Mouse (Mus musculus) myocyte (in vitro differentiated cells): ENCODE data around the gene Dysf. TPM values are rescaled to one million over a fixed set of nuclear protein-coding genes. Genes with fewer than 3 reads are reported as not detected.

Experiments
- H3K27me3 ChIP-seq: one replicate; pipeline ENCODE4 v1.6.1; 2011; ENCODE audit not compliant: control insufficient read depth, insufficient read depth, insufficient read length
- H3K36me3 ChIP-seq: one replicate; pipeline ENCODE4 v1.6.1; 2011; ENCODE audit not compliant: control insufficient read depth, insufficient read depth
- H3K4me2 ChIP-seq: one replicate; pipeline ENCODE4 v1.6.1; 2011; ENCODE audit warnings: low read depth, control low read depth
- H3K4me3 ChIP-seq: one replicate; pipeline ENCODE4 v1.5.1; 2011; ENCODE audit warnings: mild to moderate bottlenecking, control low read depth, moderate library complexity
- H3K79me2 ChIP-seq: one replicate; pipeline ENCODE4 v1.6.1; 2011; ENCODE audit not compliant: control insufficient read depth, insufficient read depth
- H3ac ChIP-seq: one replicate; pipeline ENCODE4 v1.6.1; 2011; ENCODE audit not compliant: control insufficient read depth, insufficient read length
- CEBPB ChIP-seq: IDR thresholded peaks from 2 replicates; pipeline ENCODE4 v1.6.1; 2011; ENCODE audit warnings: mild to moderate bottlenecking, moderate library complexity; ENCODE audit not compliant: poor library complexity, insufficient read depth, severe bottlenecking
- E2F4 ChIP-seq: IDR thresholded peaks from one replicate; pipeline ENCODE4 v1.6.1; 2011; ENCODE audit warnings: mild to moderate bottlenecking, control low read depth, moderate library complexity; ENCODE audit not compliant: insufficient read depth
- MAX ChIP-seq: IDR thresholded peaks from one replicate; pipeline ENCODE4 v1.6.1; 2011; ENCODE audit warnings: low read depth, mild to moderate bottlenecking, control low read depth
- MYOD1 ChIP-seq, 3 experiments: IDR thresholded peaks; one replicate each; pipeline ENCODE4 v1.6.1; 2011; ENCODE audit warnings: control low read depth in 2 of 3, low read depth in 2 of 3, mild to moderate bottlenecking in 2 of 3, moderate library complexity in 1 of 3; ENCODE audit not compliant: insufficient read length in 2 of 3, control insufficient read depth in 1 of 3
- MYOG ChIP-seq, 3 experiments: IDR thresholded peaks; one replicate each; pipeline ENCODE4 v1.6.1; 2011; ENCODE audit warnings: control low read depth in 2 of 3, low read depth in 2 of 3, mild to moderate bottlenecking in 2 of 3; ENCODE audit not compliant: insufficient read length in 2 of 3, control insufficient read depth in 1 of 3, insufficient read depth in 1 of 3
- POLR2A ChIP-seq: IDR thresholded peaks from one replicate; pipeline ENCODE4 v1.6.1; 2011; ENCODE audit warnings: low read depth, mild to moderate bottlenecking, control low read depth, moderate library complexity; ENCODE audit not compliant: insufficient read length
- POLR2AphosphoS2 ChIP-seq: IDR thresholded peaks from one replicate; pipeline ENCODE4 v1.6.1; 2011; ENCODE audit warnings: low read depth, control low read depth; ENCODE audit not compliant: insufficient read length
- REST ChIP-seq: IDR thresholded peaks from one replicate; pipeline ENCODE4 v1.6.1; 2011; ENCODE audit warnings: mild to moderate bottlenecking, control low read depth, moderate library complexity; ENCODE audit not compliant: insufficient read depth, insufficient read length
- SRF ChIP-seq: IDR thresholded peaks from one replicate; pipeline ENCODE4 v1.6.1; 2011; ENCODE audit warnings: low read depth; ENCODE audit not compliant: control insufficient read depth, insufficient read length
- TCF12 ChIP-seq: IDR thresholded peaks from one replicate; pipeline ENCODE4 v1.6.1; 2011; ENCODE audit warnings: mild to moderate bottlenecking, control low read depth; ENCODE audit not compliant: poor library complexity, insufficient read depth, severe bottlenecking
- TCF3 ChIP-seq: IDR thresholded peaks from one replicate; pipeline ENCODE4 v1.6.1; 2011; ENCODE audit warnings: low read depth, control low read depth; ENCODE audit not compliant: insufficient read length
- USF1 ChIP-seq: IDR thresholded peaks from one replicate; pipeline ENCODE4 v1.6.1; 2011; ENCODE audit warnings: low read depth, mild to moderate bottlenecking, control low read depth, moderate library complexity
- polyA plus RNA-seq: library from polyadenylated mRNA; unstranded; fragments of >200 nt; fragmentation: generic; extraction: Trizol; gene quantifications from one replicate; pipeline ENCODE4 v1.2.1, GENCODE M21; 2012; ENCODE audit warnings: missing spikeins

Gene Dysf
- polyA plus RNA-seq, 1 experiment: 35.5 TPM

DNA sequence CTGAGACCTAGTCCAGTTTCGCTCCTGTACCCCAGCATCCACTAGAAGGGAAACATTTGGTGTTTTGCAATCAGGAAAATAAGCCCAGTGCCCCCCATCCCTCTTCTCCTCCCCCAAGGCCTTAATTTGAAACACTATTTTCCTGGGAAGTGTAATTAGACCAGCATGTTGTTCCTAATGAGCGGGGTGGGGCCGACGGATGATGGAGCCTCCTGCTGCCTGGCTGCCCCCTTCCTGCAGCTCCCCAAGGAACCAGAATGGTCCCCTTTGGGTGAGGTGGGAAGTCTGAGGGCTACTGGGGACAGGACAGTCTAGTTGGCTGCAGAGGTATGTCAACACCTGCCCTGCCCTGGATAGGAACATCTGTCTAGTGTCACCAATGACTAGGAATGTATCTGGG lies 136.0 kb downstream of the Dysf start:
- Histone ChIP-seq H3ac (no peak overlapping the region), H3K4me3 (no peak overlapping the region), H3K27me3 (no peaks in the 10 kb centered on the region), H3K4me2 (no peak overlapping the region), H3K36me3 (no peaks in the 10 kb centered on the region), H3K79me2 (no peaks in the 10 kb centered on the region)
- TF ChIP-seq REST (no peak), SRF (no peak), USF1 (no peak), E2F4 (no peak), MYOD1 (IDR thresholded peaks at IDR 0.05; ENCODE audit: control insufficient read depth in 1 of 3, insufficient read length in 2 of 3, low read depth in 2 of 3) (no peak), TCF3 (no peak), POLR2AphosphoS2 (no peak), MYOG (IDR thresholded peaks at IDR 0.05; ENCODE audit: control insufficient read depth in 1 of 3, insufficient read depth in 1 of 3, insufficient read length in 2 of 3, low read depth in 2 of 3) (no peak), POLR2A (no peak), MAX (no peak), TCF12 (no peak), CEBPB (no peak)

DNA sequence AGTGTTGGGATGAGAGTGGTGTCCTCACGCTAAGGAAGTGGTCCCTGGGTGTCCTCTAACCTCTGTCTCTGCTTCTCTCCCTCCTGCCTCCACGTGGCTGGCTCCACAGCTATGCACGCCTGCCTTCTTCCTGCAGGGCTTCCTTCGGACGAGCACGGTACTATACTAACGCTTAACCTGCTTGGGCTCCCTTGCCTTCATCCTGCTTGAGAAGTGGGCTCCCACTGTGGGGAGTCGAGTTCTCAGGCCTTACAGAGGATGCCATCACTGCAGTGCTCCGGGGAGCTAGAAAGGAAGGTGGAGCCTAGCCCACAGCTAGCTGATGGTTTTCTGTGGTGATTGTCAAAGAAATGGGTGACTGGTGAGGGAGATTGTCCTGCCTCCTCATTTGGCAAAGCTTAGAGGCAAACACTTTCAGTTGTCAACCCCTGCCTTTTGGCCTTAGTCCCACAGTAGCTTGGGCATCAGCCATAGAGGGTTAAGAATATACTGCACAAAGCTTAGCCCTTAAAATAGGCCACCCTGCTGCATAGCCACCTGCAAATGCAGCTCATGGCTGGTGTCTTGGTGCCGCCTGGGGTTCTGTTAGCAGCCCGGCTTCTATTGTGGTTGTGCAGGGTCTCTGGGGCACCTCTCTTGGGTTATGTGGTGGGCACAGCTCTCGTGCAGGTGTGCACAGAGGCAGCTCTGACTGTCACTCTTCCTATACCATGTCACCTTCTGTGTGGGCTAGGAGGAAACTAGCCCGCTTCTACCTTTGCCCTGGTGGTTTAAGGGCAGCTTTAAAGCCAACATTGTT lies 139.0 kb downstream of the Dysf start:
- Histone ChIP-seq H3K4me2 (no peak overlapping the region), H3ac (no peak overlapping the region), H3K36me3 (no peaks in the 10 kb centered on the region), H3K4me3 (no peak overlapping the region), H3K79me2 (no peaks in the 10 kb centered on the region), H3K27me3 (no peaks in the 10 kb centered on the region)
- TF ChIP-seq USF1 (no peak), MYOG (IDR thresholded peaks at IDR 0.05; ENCODE audit: control insufficient read depth in 1 of 3, insufficient read depth in 1 of 3, insufficient read length in 2 of 3, low read depth in 2 of 3) (no peak), E2F4 (no peak), MYOD1 (IDR thresholded peaks at IDR 0.05; ENCODE audit: control insufficient read depth in 1 of 3, insufficient read length in 2 of 3, low read depth in 2 of 3) (no peak), REST (no peak), MAX (no peak), CEBPB (no peak), SRF (no peak), POLR2A (no peak)

DNA sequence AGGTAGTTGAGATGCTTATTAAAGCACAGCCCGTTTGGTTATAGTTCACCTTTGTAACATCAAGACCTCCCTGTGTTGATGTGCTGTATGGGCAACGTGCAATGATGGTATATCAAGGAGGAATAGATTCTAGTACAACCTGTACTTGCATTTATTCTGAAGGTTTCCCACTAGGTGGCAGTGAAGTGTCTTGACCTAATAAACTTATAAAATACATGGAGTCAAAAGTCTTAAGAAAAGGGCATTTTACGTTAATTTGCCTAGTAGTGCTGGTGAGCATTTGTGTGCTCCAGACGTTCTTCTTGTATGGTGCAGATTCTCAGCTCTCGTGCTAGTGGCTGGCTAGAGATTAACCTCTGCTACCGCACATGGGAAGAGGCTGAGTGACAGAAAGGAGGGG lies 140.1 kb downstream of the Dysf start:
- Histone ChIP-seq H3K36me3 (no peaks in the 10 kb centered on the region), H3ac (no peak overlapping the region), H3K27me3 (no peaks in the 10 kb centered on the region), H3K4me2 (no peak overlapping the region), H3K79me2 (no peaks in the 10 kb centered on the region), H3K4me3 (no peak overlapping the region)
- TF ChIP-seq E2F4: no peak
- no peak for TF ChIP-seq CEBPB
- no peak for TF ChIP-seq SRF
- TF ChIP-seq TCF3: no peak
- no peak for TF ChIP-seq MYOG (IDR thresholded peaks at IDR 0.05; ENCODE audit: control insufficient read depth in 1 of 3, insufficient read depth in 1 of 3, insufficient read length in 2 of 3, low read depth in 2 of 3)
- no peak for TF ChIP-seq POLR2AphosphoS2

DNA sequence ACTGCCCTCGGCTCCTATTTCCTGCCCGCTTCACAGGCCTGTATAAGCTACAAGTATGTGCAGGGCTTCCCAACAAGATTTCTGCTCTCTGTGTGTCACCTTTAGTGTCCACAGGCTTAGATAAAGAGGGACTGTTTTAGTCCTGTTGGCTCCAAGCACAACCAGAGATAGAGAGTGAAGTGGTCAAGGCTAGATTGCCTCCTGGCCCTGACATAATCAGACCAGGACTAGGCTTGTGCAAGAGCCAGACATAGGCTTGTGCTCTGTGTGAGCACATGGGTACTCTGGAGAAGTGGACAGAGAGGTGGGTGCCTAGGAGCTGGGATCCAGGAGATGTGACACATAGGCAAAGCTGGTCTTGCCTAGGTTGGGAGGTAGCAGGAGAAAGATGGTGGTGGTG lies 146.1 kb downstream of the Dysf start:
- Histone ChIP-seq H3K36me3 (no peaks in the 10 kb centered on the region), H3K79me2 (no peaks in the 10 kb centered on the region), H3ac (no peak overlapping the region), H3K4me3 (no peak overlapping the region), H3K27me3 (no peaks in the 10 kb centered on the region), H3K4me2 (no peak overlapping the region)
- TF ChIP-seq CEBPB: no peak

DNA sequence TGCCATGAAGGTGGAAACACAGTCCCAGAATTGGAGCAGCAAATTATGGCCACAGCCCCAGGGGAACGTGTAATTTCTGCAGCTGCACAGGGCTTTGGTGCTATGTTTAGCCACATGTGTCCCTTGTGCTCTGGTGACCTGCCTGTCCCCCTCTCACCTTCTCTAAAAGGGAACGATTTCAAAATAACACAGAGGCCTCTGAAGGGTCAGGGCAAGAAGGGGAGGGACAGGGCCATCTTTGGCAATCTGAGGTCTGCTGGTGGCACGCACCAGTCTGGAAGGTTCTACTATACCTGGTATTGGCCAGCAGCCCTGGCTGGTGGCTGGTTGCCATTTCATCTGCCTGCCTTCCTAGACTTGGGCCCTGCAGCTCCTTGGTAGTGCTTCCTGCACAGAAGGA lies 147.4 kb downstream of the Dysf start:
- Histone ChIP-seq H3K4me2 (no peak overlapping the region), H3K27me3 (no peaks in the 10 kb centered on the region), H3ac (no peak overlapping the region), H3K36me3 (no peaks in the 10 kb centered on the region), H3K4me3 (no peak overlapping the region), H3K79me2 (no peaks in the 10 kb centered on the region)
- TF ChIP-seq REST: no peak
- TF ChIP-seq POLR2A: no peak
- TF ChIP-seq TCF3: no peak
- no peak for TF ChIP-seq USF1
